Mouse (Mus musculus) MEL (cell line): Measurements from ENCODE around the gene Dscam.

ENCODE experiments used
- CTCF ChIP-seq, 3 experiments: IDR thresholded peaks in 2 of 3; conservative IDR thresholded peaks in 1 of 3; 2 replicates each; pipeline ENCODE4 v1.5.1; 2011 to 2012; ENCODE audit warnings: low read length in 3 of 3, low read depth in 2 of 3, mild to moderate bottlenecking in 2 of 3, improper control_type of control experiment in 1 of 3, inconsistent platforms in 1 of 3, mixed read lengths in 1 of 3, moderate library complexity in 1 of 3; ENCODE audit not compliant: control insufficient read depth in 1 of 3, insufficient read depth in 1 of 3, poor library complexity in 1 of 3, severe bottlenecking in 1 of 3
- USF1 ChIP-seq: IDR thresholded peaks from 2 replicates; pipeline ENCODE4 v1.6.1; 2014; ENCODE audit warnings: low read depth, mild to moderate bottlenecking, inconsistent platforms, low read length, improper control_type of control experiment, moderate library complexity
- ZC3H11A ChIP-seq: IDR thresholded peaks from 2 replicates; pipeline ENCODE4 v1.6.1; 2012; ENCODE audit warnings: low read depth, mild to moderate bottlenecking, inconsistent platforms, low read length, improper control_type of control experiment

DNA sequence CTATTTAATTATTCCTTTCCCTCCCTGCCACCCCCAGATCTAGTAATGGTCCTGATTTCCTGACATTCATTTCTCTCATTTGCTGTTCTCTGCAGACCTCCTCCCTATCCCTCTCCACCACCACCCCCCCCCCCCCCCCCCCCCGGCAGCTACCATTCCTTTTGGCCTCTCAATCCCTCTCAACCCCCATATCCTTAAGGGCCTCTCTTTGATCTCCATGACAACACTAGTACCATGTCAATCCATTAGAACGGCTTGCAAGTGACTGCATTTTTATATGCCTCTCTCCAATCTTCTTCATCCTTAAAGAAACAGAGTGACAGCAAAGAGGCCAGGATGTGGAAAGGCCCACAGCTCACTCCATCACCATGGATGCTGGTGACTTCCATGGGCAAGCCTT lies 480.5 kb downstream of the Dscam start:
- no peak for TF ChIP-seq CTCF (IDR thresholded peaks at IDR 0.05 in 2 of 3, conservative IDR thresholded peaks at IDR 0.05 in 1 of 3; ENCODE audit: control insufficient read depth in 1 of 3, insufficient read depth in 1 of 3, low read depth in 2 of 3, low read length in 3 of 3, poor library complexity in 1 of 3, severe bottlenecking in 1 of 3)
- no peak for TF ChIP-seq USF1
- no peak for TF ChIP-seq ZC3H11A
